Mouse (Mus musculus): Measurements from ENCODE around the gene Spata6.

GRCm38 (mm10) chr4:111866701-111867100, 146.9 kb downstream of the Spata6 start:
- no peak for TF ChIP-seq CTCF (IDR thresholded peaks at IDR 0.05; ENCODE audit: borderline replicate concordance, insufficient read depth, low read depth, low read length)
- TF ChIP-seq POLR2A (IDR thresholded peaks at IDR 0.05; ENCODE audit: borderline replicate concordance, insufficient read depth, low read length): no peak

Measured in cerebellum, adult 2 months (tissue).